Mouse (Mus musculus): Measurements from ENCODE around the gene Mycn. TPM values are rescaled to one million over a fixed set of nuclear protein-coding genes. Genes with fewer than 3 reads are reported as not detected.

Mycn gene
- polyA plus RNA-seq, 1 experiment from 2014 or later: 45.7 TPM

- Histone ChIP-seq H3K27me3 (replicated peaks) (no peaks in the 10 kb centered on the region), H3K27ac (no peak overlapping the region), H3K4me2 (no peak overlapping the region), H3K9ac (no peak overlapping the region), H3K4me1 (0 out of 2 replicates have a peak, but pooled peaks cover 3% of the 10 kb centered on the region), H3K4me3 (replicated peaks) (no peak overlapping the region), H3K9me3 (no peaks in the 10 kb centered on the region), H3K36me3 (no peaks in the 10 kb centered on the region)
- WGBS: 87% methylated on average over 8 of the region's 8 CpGs
- ATAC-seq (ENCODE audit: insufficient read depth, low FRiP score, low read depth): no peak
These were observed 47.7 kb downstream of the Mycn start for GRCm38 (mm10) chr12:12893986-12894385.

- H3K9me3 ChIP-seq: no peaks in the 10 kb centered on the region
- no peaks in the 10 kb centered on the region for H3K36me3 ChIP-seq
- H3K4me1 ChIP-seq: no peaks in the 10 kb centered on the region
- H3K27me3 ChIP-seq (replicated peaks): no peaks in the 10 kb centered on the region
- H3K9ac ChIP-seq: no peak overlapping the region
- ATAC-seq (ENCODE audit: insufficient read depth, low FRiP score, low read depth): no peak
- H3K27ac ChIP-seq: no peak overlapping the region
- H3K4me3 ChIP-seq (replicated peaks): no peak overlapping the region
- WGBS: 66% methylated on average over 15 of the region's 15 CpGs
- no peak overlapping the region for H3K4me2 ChIP-seq
These were observed 55.4 kb downstream of the Mycn start for GRCm38 (mm10) chr12:12886191-12886889.

All from stomach, embryonic 15.5 days (tissue).